Mouse (Mus musculus): Measurements from ENCODE around the gene Trarg1. TPM values are rescaled to one million over a fixed set of nuclear protein-coding genes. Genes with fewer than 3 reads are reported as not detected.

The Trarg1 gene
- polyA plus RNA-seq, 1 experiment from 2014 or later, result 0.65 TPM

- Histone ChIP-seq H3K36me3 (no peaks in the 10 kb centered on the region), H3K27me3 (no peaks in the 10 kb centered on the region), H3K4me3 (peak overlapping the region; percentile 28), H3K9me3 (no peaks in the 10 kb centered on the region), H3K4me1 (peaks cover 10% of the 10 kb centered on the region), H3K4me2 (peak overlapping the region; percentile 49), H3K9ac (no peak overlapping the region), H3K27ac (no peak overlapping the region)
- no peak for ATAC-seq (ENCODE audit: insufficient number of reproducible peaks, low FRiP score, low TSS enrichment, low read depth)
- WGBS, result 5% methylated on average over 10 of the region's 10 CpGs
These were observed 24.5 kb upstream of the Trarg1 start for GRCm38 (mm10) chr11:76655106-76655505.

GRCm38 (mm10) chr11:76657450-76657970, 22.1 kb upstream of the Trarg1 start:
- Histone ChIP-seq H3K27me3 (no peaks in the 10 kb centered on the region), H3K36me3 (no peaks in the 10 kb centered on the region), H3K4me3 (no peak overlapping the region), H3K9ac (no peak overlapping the region), H3K9me3 (no peaks in the 10 kb centered on the region), H3K27ac (no peak overlapping the region), H3K4me2 (no peak overlapping the region), H3K4me1 (peaks cover 10% of the 10 kb centered on the region)
- ATAC-seq (ENCODE audit: insufficient number of reproducible peaks, low FRiP score, low TSS enrichment, low read depth), result no peak
- WGBS, result 48% methylated on average over 4 of the region's 4 CpGs

- H3K4me2 ChIP-seq, result no peak overlapping the region
- WGBS, result 22% methylated on average over 14 of the region's 14 CpGs
- peaks cover 10% of the 10 kb centered on the region for H3K4me1 ChIP-seq
- no peaks in the 10 kb centered on the region for H3K9me3 ChIP-seq
- H3K27ac ChIP-seq, result no peak overlapping the region
- no peak overlapping the region for H3K4me3 ChIP-seq
- ATAC-seq (ENCODE audit: insufficient number of reproducible peaks, low FRiP score, low TSS enrichment, low read depth), result no peak
- H3K36me3 ChIP-seq, result no peaks in the 10 kb centered on the region
- peaks cover 3% of the 10 kb centered on the region; the same call in 1 of the 2 replicates for H3K27me3 ChIP-seq
- H3K9ac ChIP-seq, result no peak overlapping the region
These were observed 20.3 kb upstream of the Trarg1 start for GRCm38 (mm10) chr11:76659138-76659930.

- H3K4me3 ChIP-seq, result no peak overlapping the region
- peaks cover 18% of the 10 kb centered on the region for H3K4me1 ChIP-seq
- peaks cover 22% of the 10 kb centered on the region for H3K27me3 ChIP-seq
- H3K9me3 ChIP-seq, result no peaks in the 10 kb centered on the region
- no peak overlapping the region for H3K9ac ChIP-seq
- no peak overlapping the region for H3K4me2 ChIP-seq
- ATAC-seq (ENCODE audit: insufficient number of reproducible peaks, low FRiP score, low TSS enrichment, low read depth), result no peak
- H3K36me3 ChIP-seq, result no peaks in the 10 kb centered on the region
- 48% methylated on average over 6 of the region's 7 CpGs for WGBS
- H3K27ac ChIP-seq, result no peak overlapping the region
These were observed 17.7 kb upstream of the Trarg1 start for GRCm38 (mm10) chr11:76661790-76662468.

GRCm38 (mm10) chr11:76666002-76666649, 13.5 kb upstream of the Trarg1 start:
- no peaks in the 10 kb centered on the region for H3K36me3 ChIP-seq
- H3K4me2 ChIP-seq, result peak overlapping the region; percentile 63
- no peak overlapping the region for H3K27ac ChIP-seq
- H3K9me3 ChIP-seq, result no peaks in the 10 kb centered on the region
- H3K4me3 ChIP-seq, result peak overlapping the region; percentile 33
- H3K4me1 ChIP-seq, result peaks cover 9% of the 10 kb centered on the region; the same call in 1 of the 2 replicates
- H3K27me3 ChIP-seq, result peaks cover 54% of the 10 kb centered on the region
- ATAC-seq (ENCODE audit: insufficient number of reproducible peaks, low FRiP score, low TSS enrichment, low read depth), result no peak
- peak overlapping the region; percentile 11; the same call in 1 of the 2 replicates for H3K9ac ChIP-seq
- WGBS, result 9% methylated on average over 35 of the region's 35 CpGs

- peaks cover 71% of the 10 kb centered on the region for H3K27me3 ChIP-seq
- no peak overlapping the region for H3K27ac ChIP-seq
- H3K4me2 ChIP-seq, result no peak overlapping the region
- ATAC-seq (ENCODE audit: insufficient number of reproducible peaks, low FRiP score, low TSS enrichment, low read depth), result no peak
- H3K4me3 ChIP-seq, result no peak overlapping the region
- peaks cover 20% of the 10 kb centered on the region for H3K4me1 ChIP-seq
- no peak overlapping the region for H3K9ac ChIP-seq
- H3K36me3 ChIP-seq, result no peaks in the 10 kb centered on the region
- no peaks in the 10 kb centered on the region for H3K9me3 ChIP-seq
- 19% methylated on average over 4 of the region's 4 CpGs for WGBS
These were observed 11.8 kb upstream of the Trarg1 start for GRCm38 (mm10) chr11:76667807-76668206.

- H3K9ac ChIP-seq, result peak within 1 kb of the TSS; percentile 37
- no peak within 1 kb of the TSS for H3K27ac ChIP-seq
- H3K4me3 ChIP-seq, result peak within 1 kb of the TSS; percentile 38
- peak within 1 kb of the TSS; percentile 82 for H3K4me2 ChIP-seq
- peaks cover 74% of the 10 kb centered on the region for H3K27me3 ChIP-seq
- ATAC-seq (ENCODE audit: insufficient number of reproducible peaks, low FRiP score, low TSS enrichment, low read depth), result no peak
- 49% methylated on average over 15 of the region's 15 CpGs for WGBS
- no peaks in the 10 kb centered on the region for H3K36me3 ChIP-seq
- H3K9me3 ChIP-seq, result no peaks in the 10 kb centered on the region
- H3K4me1 ChIP-seq, result peaks cover 18% of the 10 kb centered on the region
These were observed 7.6 kb upstream of the Trarg1 start, which contains the start of gene Bhlha9 for GRCm38 (mm10) chr11:76671871-76672475. Gene Bhlha9, plus strand, starts transcription at chr11:76672470.

- H3K4me1 ChIP-seq, result peaks cover 17% of the 10 kb centered on the region
- WGBS, result 3% methylated on average over 64 of the region's 64 CpGs
- H3K27ac ChIP-seq, result no peak overlapping the region
- H3K36me3 ChIP-seq, result no peaks in the 10 kb centered on the region
- H3K4me2 ChIP-seq, result peak overlapping the region; percentile 82
- H3K4me3 ChIP-seq, result peak overlapping the region; percentile 38
- ATAC-seq (ENCODE audit: insufficient number of reproducible peaks, low FRiP score, low TSS enrichment, low read depth), result no peak
- H3K9ac ChIP-seq, result peak overlapping the region; percentile 37
- H3K27me3 ChIP-seq, result peaks cover 66% of the 10 kb centered on the region
- H3K9me3 ChIP-seq, result no peaks in the 10 kb centered on the region
These were observed 6.8 kb upstream of the Trarg1 start for GRCm38 (mm10) chr11:76672561-76673384.

GRCm38 (mm10) chr11:76674199-76674598, 5.4 kb upstream of the Trarg1 start:
- Histone ChIP-seq H3K4me3 (no peak overlapping the region), H3K27ac (no peak overlapping the region), H3K9me3 (no peaks in the 10 kb centered on the region), H3K9ac (no peak overlapping the region), H3K4me2 (no peak overlapping the region), H3K27me3 (peaks cover 57% of the 10 kb centered on the region), H3K4me1 (peaks cover 17% of the 10 kb centered on the region), H3K36me3 (no peaks in the 10 kb centered on the region)
- WGBS, result 37% methylated on average over 8 of the region's 8 CpGs
- ATAC-seq (ENCODE audit: insufficient number of reproducible peaks, low FRiP score, low TSS enrichment, low read depth), result no peak

- peaks cover 18% of the 10 kb centered on the region for H3K4me1 ChIP-seq
- WGBS, result 34% methylated on average over 4 of the region's 4 CpGs
- no peak overlapping the region for H3K4me3 ChIP-seq
- no peaks in the 10 kb centered on the region for H3K9me3 ChIP-seq
- no peak for ATAC-seq (ENCODE audit: insufficient number of reproducible peaks, low FRiP score, low TSS enrichment, low read depth)
- H3K27ac ChIP-seq, result no peak overlapping the region
- no peak overlapping the region for H3K4me2 ChIP-seq
- no peaks in the 10 kb centered on the region for H3K36me3 ChIP-seq
- peaks cover 56% of the 10 kb centered on the region for H3K27me3 ChIP-seq
- H3K9ac ChIP-seq, result no peak overlapping the region
These were observed 4.9 kb upstream of the Trarg1 start for GRCm38 (mm10) chr11:76674704-76675103.

- no peak overlapping the region for H3K9ac ChIP-seq
- 69% methylated on average over 2 of the region's 2 CpGs for WGBS
- no peak overlapping the region for H3K27ac ChIP-seq
- H3K9me3 ChIP-seq, result no peaks in the 10 kb centered on the region
- H3K4me3 ChIP-seq, result no peak overlapping the region
- no peaks in the 10 kb centered on the region for H3K36me3 ChIP-seq
- H3K4me2 ChIP-seq, result no peak overlapping the region
- peaks cover 3% of the 10 kb centered on the region; the same call in 1 of the 2 replicates for H3K27me3 ChIP-seq
- no peak for ATAC-seq (ENCODE audit: insufficient number of reproducible peaks, low FRiP score, low TSS enrichment, low read depth)
- H3K4me1 ChIP-seq, result no peaks in the 10 kb centered on the region
These were observed 6.0 kb downstream of the Trarg1 start for GRCm38 (mm10) chr11:76685604-76686003.
